Mouse (Mus musculus) lung, embryonic 14.5 days (tissue): ENCODE results near the gene Rap1b. TPM values are rescaled to one million over a fixed set of nuclear protein-coding genes. Genes with fewer than 3 reads are reported as not detected.

Experiments
- ATAC-seq: fragments of 200-750 bp; cut with Nextera tagmentation; 2 replicates; pipeline ENCODE4 v1.8.0; 2017; ENCODE audit warnings: mild to moderate bottlenecking, moderate TSS enrichment, moderate library complexity; ENCODE audit not compliant: insufficient read depth
- DNase-seq: peaks from one replicate; pipeline ENCODE4 v3.0.0-alpha.2; 2015
- H3K27ac ChIP-seq: fragments of 300-500 bp; sonication (generic); 2 replicates; pipeline ENCODE4 v1.5.1; 2014; ENCODE audit warnings: low read depth, mild to moderate bottlenecking, moderate library complexity
- H3K27me3 ChIP-seq: fragments of 300-500 bp; sonication (generic); 2 replicates; pipeline ENCODE4 v1.6.1; 2014; ENCODE audit warnings: low read length, control low read depth; ENCODE audit not compliant: insufficient read depth
- H3K36me3 ChIP-seq: fragments of 300-500 bp; sonication (generic); 2 replicates; pipeline ENCODE4 v1.6.1; 2014; ENCODE audit warnings: control low read depth; ENCODE audit not compliant: insufficient read depth
- H3K4me1 ChIP-seq: fragments of 300-500 bp; sonication (generic); 2 replicates; pipeline ENCODE4 v1.6.1; 2014; ENCODE audit warnings: antibody characterized with exemption, control low read depth; ENCODE audit not compliant: insufficient read depth
- H3K4me2 ChIP-seq: fragments of 300-500 bp; sonication (generic); 2 replicates; pipeline ENCODE4 v1.6.1; 2014; ENCODE audit warnings: mild to moderate bottlenecking
- H3K4me3 ChIP-seq: fragments of 300-500 bp; sonication (generic); 2 replicates; pipeline ENCODE4 v1.5.1; 2014; ENCODE audit warnings: low read depth, low read length
- H3K9ac ChIP-seq: fragments of 300-500 bp; sonication (generic); 2 replicates; pipeline ENCODE4 v1.6.1; 2014
- H3K9me3 ChIP-seq: fragments of 300-500 bp; sonication (generic); 2 replicates; pipeline ENCODE4 v1.6.1; 2016; ENCODE audit warnings: low read depth, low read length, control low read depth
- CTCF ChIP-seq: IDR thresholded peaks from 2 replicates; pipeline ENCODE4 v1.5.1; 2016; ENCODE audit warnings: antibody characterized with exemption, low read depth
- WGBS: fragments of 180-500 bp; shearing (Covaris S2); extraction: QIAGEN DNeasy Blood & Tissue Kit; methylation state at CpG from one replicate; pipeline ENCODE4 v1.1.7; 2014; 5-methylcytosine and 5-hydroxymethylcytosine counted together
- polyA plus RNA-seq: library from polyadenylated mRNA; unstranded; fragments of >200 nt; fragmentation: Nextera tagmentation; extraction: Ambion mirVana; gene quantifications from 2 replicates; pipeline ENCODE4 v1.2.1, GENCODE M21; 2014

The Rap1b gene
- polyA plus RNA-seq, 1 experiment from 2014 or later, result 214 TPM

DNA sequence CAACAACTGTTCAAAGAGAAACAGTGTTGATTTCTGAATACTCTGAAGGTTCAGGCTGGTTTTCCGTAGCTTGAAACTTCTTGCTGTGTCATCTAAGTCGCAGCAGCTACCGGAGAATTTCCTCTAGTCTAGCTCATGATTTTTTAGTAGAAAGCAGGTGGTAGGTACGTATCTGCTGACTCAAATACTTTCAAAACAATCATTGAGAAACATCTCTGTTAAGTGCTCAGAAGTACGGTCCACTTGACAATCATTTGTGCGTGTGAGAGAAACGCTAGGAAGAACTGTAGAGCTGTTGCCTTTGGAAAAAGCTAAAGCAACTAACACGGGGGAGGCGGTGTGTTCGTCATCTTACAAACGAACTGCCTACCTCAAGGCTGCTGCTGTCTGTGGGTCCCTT is 14.0 kb upstream of the Rap1b start:
- 71% methylated on average over 11 of the region's 11 CpGs for WGBS
- H3K27ac ChIP-seq, result peak overlapping the region; percentile 80
- ATAC-seq (no peak), DNase-seq (no peak)
- H3K36me3 ChIP-seq, result no peaks in the 10 kb centered on the region
- TF ChIP-seq CTCF, result no peak
- H3K4me2 ChIP-seq, result no peak overlapping the region
- H3K27me3 ChIP-seq, result no peaks in the 10 kb centered on the region
- H3K4me3 ChIP-seq, result no peak overlapping the region
- H3K9ac ChIP-seq, result no peak overlapping the region
- H3K4me1 ChIP-seq, result no peaks in the 10 kb centered on the region
- no peaks in the 10 kb centered on the region for H3K9me3 ChIP-seq

DNA sequence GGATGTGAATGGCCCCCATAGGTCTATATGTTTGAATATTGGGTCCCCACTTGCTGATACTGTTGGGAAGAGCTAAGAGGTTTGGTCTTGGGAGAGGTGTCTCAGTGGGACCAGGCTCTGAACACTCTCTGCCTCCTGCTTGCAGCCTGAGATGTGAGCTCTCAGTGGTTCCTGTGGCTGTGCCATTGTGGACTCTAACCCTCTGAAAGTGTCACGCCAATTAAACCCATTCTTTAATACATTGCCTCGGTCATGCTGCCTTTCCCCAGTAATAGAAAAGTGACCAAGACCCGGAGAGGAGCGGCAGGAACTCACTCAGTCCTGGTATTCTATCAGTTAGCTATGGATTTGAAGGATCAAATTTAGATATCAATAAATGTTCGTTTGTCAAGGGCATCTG is 12.4 kb upstream of the Rap1b start:
- Histone ChIP-seq H3K4me1 (no peaks in the 10 kb centered on the region), H3K27me3 (no peaks in the 10 kb centered on the region), H3K4me2 (no peak overlapping the region), H3K9me3 (no peaks in the 10 kb centered on the region), H3K9ac (no peak overlapping the region), H3K4me3 (no peak overlapping the region), H3K27ac (no peak overlapping the region), H3K36me3 (no peaks in the 10 kb centered on the region)
- WGBS, result 81% methylated on average over 5 of the region's 5 CpGs
- ATAC-seq (no peak), DNase-seq (no peak)
- no peak for TF ChIP-seq CTCF

DNA sequence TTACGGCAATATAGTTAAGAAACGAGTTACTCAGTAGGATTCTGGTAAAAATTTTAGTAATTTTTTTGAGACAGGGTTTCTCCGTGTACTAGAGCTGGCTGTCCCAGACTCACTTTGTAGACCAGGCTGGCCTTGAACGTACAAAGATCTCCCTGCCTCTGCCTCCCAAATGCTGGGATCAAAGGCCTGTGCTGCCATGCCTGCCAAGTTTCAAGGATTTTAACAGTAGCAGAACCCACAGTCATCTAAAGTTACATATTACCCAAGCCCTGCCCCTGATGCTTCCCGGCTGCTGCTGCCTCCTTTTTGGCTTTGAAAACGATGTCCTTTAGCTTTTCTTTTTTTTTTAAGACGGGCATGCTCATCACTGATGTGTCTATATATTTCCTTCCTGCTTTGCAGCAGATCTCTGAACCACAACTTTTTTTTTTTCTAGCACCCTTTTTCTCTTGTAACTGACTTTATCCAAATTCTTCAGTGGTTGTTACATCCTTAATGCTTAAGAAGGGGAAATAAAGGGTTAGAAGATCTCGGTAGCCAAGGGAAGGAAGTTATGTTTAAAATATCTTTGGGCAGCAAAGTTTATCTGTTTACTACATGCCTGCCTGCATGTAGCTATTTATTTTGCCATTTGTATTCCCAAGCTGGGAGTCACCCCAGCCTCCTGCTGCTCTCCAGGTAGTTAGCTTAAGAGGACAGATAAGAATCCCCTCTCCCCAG is 10.3 kb upstream of the Rap1b start:
- DNase-seq, result peak; percentile 21
- no peak overlapping the region for H3K9ac ChIP-seq
- no peaks in the 10 kb centered on the region for H3K9me3 ChIP-seq
- no peak overlapping the region for H3K4me2 ChIP-seq
- H3K27ac ChIP-seq, result no peak overlapping the region; the same call in 1 of the 2 replicates
- no peak for ATAC-seq
- no peak overlapping the region for H3K4me3 ChIP-seq
- no peaks in the 10 kb centered on the region for H3K36me3 ChIP-seq
- 53% methylated on average over 8 of the region's 8 CpGs for WGBS
- TF ChIP-seq CTCF, result no peak
- no peaks in the 10 kb centered on the region for H3K4me1 ChIP-seq
- no peaks in the 10 kb centered on the region for H3K27me3 ChIP-seq

DNA sequence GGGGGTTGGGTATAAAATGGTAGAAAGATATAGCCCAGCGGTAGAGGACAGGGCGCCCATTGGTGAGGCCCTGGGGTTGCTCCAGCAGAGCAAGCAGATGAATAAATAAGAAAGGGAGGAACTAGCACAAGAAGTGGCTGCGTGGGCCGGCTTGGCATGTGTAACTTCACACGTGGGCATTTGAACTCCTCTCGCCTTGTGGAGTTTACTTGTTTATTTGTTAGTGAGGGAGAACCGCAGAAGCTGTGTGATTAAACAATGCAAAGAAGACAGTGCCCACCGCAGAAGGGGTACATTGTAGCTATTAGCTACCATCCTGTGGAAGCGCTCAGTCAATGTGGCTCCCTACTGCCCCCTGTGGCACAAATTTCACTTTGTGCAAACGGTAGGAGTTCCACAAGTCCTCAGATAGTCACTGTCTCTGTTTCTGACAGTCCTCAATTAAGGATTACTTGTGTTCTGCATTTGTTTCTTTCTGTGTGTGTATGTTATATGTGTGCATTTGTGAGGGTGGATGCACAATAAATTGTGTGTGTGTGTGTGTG is 6.9 kb upstream of the Rap1b start:
- H3K36me3 ChIP-seq, result no peaks in the 10 kb centered on the region
- no peak overlapping the region for H3K4me2 ChIP-seq
- no peak overlapping the region for H3K9ac ChIP-seq
- H3K4me3 ChIP-seq, result no peak overlapping the region
- DNase-seq (no peak), ATAC-seq (no peak)
- WGBS, result 85% methylated on average over 10 of the region's 10 CpGs
- no peak overlapping the region for H3K27ac ChIP-seq
- H3K4me1 ChIP-seq, result no peaks in the 10 kb centered on the region
- no peaks in the 10 kb centered on the region for H3K9me3 ChIP-seq
- peak; percentile 23; the same call in 1 of the 2 replicates for TF ChIP-seq CTCF
- no peaks in the 10 kb centered on the region for H3K27me3 ChIP-seq

DNA sequence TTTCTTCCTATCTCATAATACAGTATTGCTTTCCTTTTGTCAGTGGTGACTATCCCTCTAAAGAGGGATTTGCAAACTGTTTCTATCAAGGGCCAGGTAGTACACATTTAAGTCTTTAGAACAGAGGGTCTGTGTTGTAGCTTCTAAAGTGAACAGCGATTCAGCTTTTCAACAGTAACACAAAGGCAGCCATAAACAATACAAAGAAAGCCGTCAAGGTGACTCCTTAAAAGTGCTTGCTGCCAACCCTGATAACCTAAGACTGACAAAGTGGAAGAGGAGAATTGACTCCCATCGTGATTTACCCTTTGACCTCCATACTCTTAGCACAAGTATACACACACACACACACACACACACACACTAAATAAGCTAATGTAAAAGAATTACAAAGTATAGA is 3.1 kb upstream of the Rap1b start:
- DNase-seq (no peak), ATAC-seq (no peak)
- Histone ChIP-seq H3K4me3 (no peak overlapping the region), H3K36me3 (no peaks in the 10 kb centered on the region), H3K4me2 (no peak overlapping the region), H3K9me3 (no peaks in the 10 kb centered on the region), H3K4me1 (peaks cover 9% of the 10 kb centered on the region), H3K9ac (no peak overlapping the region), H3K27ac (no peak overlapping the region), H3K27me3 (no peaks in the 10 kb centered on the region)
- WGBS, result 51% methylated on average over 3 of the region's 3 CpGs
- TF ChIP-seq CTCF, result no peak

DNA sequence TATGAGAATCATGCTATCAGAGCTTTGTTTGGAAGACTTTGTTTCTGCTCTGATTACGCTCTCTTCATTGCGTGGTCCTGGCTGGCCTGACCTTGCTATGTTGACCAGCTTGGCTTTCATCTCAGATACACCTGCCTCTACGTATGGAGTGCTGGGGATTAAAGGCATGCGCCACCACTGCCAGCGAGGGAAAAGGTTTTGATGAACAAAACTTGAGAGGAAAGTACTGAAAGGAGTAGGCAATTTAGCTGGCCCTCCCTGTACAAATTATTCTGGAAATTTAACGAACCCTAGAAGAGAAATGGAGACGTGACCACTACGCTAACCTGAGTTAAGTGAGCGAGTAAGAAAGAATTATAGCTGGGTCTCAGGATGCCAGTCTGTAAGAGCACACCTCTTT is 961 bp upstream of the Rap1b start:
- H3K4me3 ChIP-seq, result peak overlapping the region; percentile 87
- 47% methylated on average over 9 of the region's 9 CpGs for WGBS
- H3K9ac ChIP-seq, result peak overlapping the region; percentile 98
- no peaks in the 10 kb centered on the region for H3K27me3 ChIP-seq
- DNase-seq (peak; percentile 13), ATAC-seq (no peak)
- H3K9me3 ChIP-seq, result no peaks in the 10 kb centered on the region
- H3K4me1 ChIP-seq, result peaks cover 9% of the 10 kb centered on the region
- peak overlapping the region; percentile 98; the same call in 1 of the 2 replicates for H3K27ac ChIP-seq
- no peak for TF ChIP-seq CTCF
- no peaks in the 10 kb centered on the region for H3K36me3 ChIP-seq
- peak overlapping the region; percentile 67 for H3K4me2 ChIP-seq

DNA sequence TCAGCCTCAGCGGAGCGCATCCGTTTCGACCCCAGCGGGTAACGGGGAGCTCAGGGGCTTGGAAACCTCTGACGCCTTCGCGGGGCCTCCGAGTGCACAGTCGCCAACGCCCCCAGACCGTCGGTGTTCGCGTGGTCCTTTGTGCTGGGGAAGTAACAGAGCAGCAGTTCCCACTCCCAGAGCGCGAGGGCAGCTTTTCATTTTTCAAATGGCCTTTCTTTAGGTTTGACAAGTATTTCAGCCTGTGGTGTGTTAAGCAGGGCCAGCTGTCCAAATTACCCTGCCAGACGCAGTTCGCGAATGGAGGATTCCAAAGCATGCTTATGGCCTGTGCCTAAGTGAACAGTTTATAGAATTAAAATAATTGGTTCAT is 411 bp upstream of the Rap1b start:
- ATAC-seq (peak; percentile 90), DNase-seq (peak; percentile 88)
- peaks cover 9% of the 10 kb centered on the region for H3K4me1 ChIP-seq
- TF ChIP-seq CTCF, result peak; percentile 42
- no peaks in the 10 kb centered on the region for H3K36me3 ChIP-seq
- under 1% methylated on average over 21 of the region's 21 CpGs for WGBS
- peak overlapping the region; percentile 98 for H3K9ac ChIP-seq
- H3K4me2 ChIP-seq, result peak overlapping the region; percentile 67
- H3K27ac ChIP-seq, result peak overlapping the region; percentile 98
- no peaks in the 10 kb centered on the region for H3K9me3 ChIP-seq
- no peaks in the 10 kb centered on the region for H3K27me3 ChIP-seq
- peak overlapping the region; percentile 87 for H3K4me3 ChIP-seq
